Mouse (Mus musculus) left cerebral cortex, postnatal 14 days (tissue): Measurements from ENCODE around the gene Phlda1. TPM values are rescaled to one million over a fixed set of nuclear protein-coding genes. Genes with fewer than 3 reads are reported as not detected.

Experiments
- DNase-seq, 2 experiments: peaks; one replicate each; pipeline ENCODE4 v3.0.0; 2021 to 2022; ENCODE audit warnings: low spot score in 2 of 2, mixed read lengths in 1 of 2
- intact Hi-C: fragments of 180-260 bp; cut with DNase I; formaldehyde crosslinking; loops from one replicate; pipeline ENCODE4 v1.15.1; 2025
- total RNA-seq, 2 experiments: library from RNA; stranded (reverse); gene quantifications; 2 replicates each; pipeline ENCODE4 v1.2.3; 2021

Gene Phlda1
- total RNA-seq, 2 experiments from 2014 or later, result 31.6 to 32.5 TPM

GRCm38 (mm10) chr10:111519620-111520370, 13.7 kb downstream of the Phlda1 start:
- no peak for DNase-seq
- intact Hi-C loops, result no loop called here

DNA sequence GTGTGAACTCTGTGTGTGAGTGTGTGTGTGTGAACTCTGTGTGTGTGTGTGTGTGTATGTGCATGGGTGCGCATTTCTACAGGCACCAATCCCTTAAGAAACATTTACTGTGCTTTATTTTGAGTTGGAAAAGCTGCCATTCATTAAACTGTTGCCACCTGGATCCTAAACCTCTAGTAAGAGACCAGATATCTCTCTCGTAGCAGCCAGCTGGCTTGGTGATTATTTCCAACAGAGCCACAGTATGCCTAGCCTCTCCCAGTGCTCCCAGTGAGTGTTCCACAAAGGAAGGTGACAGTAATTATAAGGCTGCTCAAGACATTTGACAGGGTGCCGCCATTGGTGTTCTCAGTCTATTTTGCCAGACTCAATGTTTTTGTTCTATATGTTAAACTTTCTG, 14.5 kb downstream of the Phlda1 start:
- intact Hi-C loops, result no loop called here
- no peak for DNase-seq

- no peak for DNase-seq
- intact Hi-C loops, result no loop called here
These were observed 15.6 kb downstream of the Phlda1 start for GRCm38 (mm10) chr10:111521636-111522035.

GRCm38 (mm10) chr10:111522230-111522629, 16.1 kb downstream of the Phlda1 start:
- DNase-seq, result no peak
- intact Hi-C loops, result no loop called here

- no peak for DNase-seq
- intact Hi-C loops, result no loop called here
These were observed 17.8 kb downstream of the Phlda1 start for GRCm38 (mm10) chr10:111523894-111524293.

GRCm38 (mm10) chr10:111527057-111527456, 21.0 kb downstream of the Phlda1 start:
- intact Hi-C loops, result no loop called here
- DNase-seq, result peak in 1 of 2 experiments; percentile 41

GRCm38 (mm10) chr10:111527613-111528012, 21.5 kb downstream of the Phlda1 start:
- intact Hi-C loops, result no loop called here
- no peak for DNase-seq

GRCm38 (mm10) chr10:111528283-111528682, 22.2 kb downstream of the Phlda1 start:
- intact Hi-C loops, result no loop called here
- no peak for DNase-seq

GRCm38 (mm10) chr10:111530398-111530797, 24.3 kb downstream of the Phlda1 start:
- no peak for DNase-seq
- intact Hi-C loops, result no loop called here

DNA sequence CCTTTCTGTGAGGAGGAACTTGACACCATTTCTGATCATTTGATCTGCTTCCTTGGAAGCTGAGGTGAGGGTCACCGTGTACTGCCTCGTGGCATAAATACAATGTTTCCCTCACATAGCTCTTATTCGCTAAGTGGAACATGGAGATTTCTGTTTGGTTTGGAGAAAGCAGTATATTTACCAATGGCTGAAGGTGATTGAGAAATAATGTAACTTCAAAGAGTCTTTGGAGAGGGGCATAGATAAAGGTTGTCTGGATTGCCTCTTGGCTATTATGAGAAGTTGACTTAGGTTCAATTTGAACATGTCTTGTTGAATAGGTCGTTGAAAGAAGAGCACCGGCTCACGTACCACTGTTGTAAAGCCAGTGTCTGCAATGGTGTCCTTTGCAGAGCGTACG, 28.6 kb downstream of the Phlda1 start:
- no peak for DNase-seq
- intact Hi-C loops, result no loop called here

- intact Hi-C loops, result no loop called here
- DNase-seq, result no peak
These were observed 31.3 kb downstream of the Phlda1 start for GRCm38 (mm10) chr10:111537410-111537809.

DNA sequence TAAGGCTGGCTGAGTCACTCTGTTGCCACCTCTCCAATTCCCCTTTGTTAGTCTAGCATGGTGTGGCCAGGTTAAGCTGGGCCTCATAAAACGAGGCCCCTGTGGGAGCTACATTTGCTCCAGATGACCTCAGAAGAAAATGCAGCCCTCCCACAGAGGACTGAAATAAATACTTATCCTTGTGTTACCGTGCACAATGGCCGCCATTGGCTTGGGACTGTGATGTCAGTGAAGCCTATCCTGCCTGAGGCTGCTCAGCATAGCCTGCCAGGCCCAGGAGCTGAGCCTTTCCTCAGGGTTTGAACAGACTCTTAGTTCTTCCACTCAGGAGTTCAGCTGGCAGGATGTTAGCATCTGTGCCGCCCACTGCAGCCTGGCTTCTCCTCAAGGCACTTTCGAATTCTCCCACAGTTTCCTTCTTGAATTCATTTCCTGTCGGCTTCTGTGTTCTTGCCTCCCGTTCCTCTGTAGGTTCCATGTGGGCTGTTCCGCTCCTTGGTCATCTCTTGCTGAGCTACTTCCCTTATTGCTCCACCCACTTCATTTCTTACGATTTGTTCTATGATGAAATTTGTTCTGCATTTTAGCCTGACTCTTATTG, 33.7 kb downstream of the Phlda1 start:
- peak; percentile 70 to 79 for DNase-seq
- intact Hi-C loops, result no loop called here

DNA sequence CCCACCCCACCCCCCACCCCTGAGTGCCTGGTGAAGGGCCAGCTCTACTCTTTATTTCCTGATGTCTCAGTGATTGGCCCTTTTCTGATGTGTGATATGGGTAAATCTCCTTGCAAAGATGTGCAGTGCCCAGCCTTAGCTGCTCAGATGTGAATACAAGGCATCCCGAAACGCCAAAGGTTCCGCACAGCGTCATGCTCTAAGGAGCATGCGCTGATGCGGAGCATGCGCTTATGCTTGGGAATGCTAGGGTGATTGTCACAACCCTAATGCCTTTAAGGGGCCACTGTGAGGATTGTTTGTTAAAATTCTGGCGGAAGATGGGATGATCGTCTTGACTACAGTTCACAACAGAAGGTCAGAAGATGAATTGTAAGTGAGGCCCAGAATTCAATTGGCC, 34.6 kb downstream of the Phlda1 start:
- DNase-seq, result no peak
- intact Hi-C loops, result no loop called here

DNA sequence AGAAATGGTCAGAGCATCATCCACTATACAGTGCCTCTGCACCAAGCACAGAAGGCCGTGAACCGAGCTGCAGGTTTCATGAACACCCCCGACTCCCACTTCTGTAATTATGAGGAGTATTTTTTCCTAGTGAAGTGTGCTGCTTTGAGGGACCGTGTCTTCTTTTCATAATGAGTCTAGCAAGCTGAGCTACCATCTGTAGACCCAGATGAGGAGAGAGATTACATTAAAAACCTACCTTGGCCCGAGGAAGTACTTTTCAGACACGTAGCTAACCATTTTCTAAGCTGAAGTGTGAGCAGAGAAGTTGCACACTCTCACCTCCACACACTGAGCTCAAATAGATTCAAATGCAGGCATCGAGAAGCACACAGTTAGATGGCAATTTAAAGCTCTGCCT, 37.0 kb downstream of the Phlda1 start:
- peak in 1 of 2 experiments; percentile 12 for DNase-seq
- intact Hi-C loops, result no loop called here

GRCm38 (mm10) chr10:111543781-111544260, 37.7 kb downstream of the Phlda1 start:
- intact Hi-C loops, result no loop called here

GRCm38 (mm10) chr10:111544311-111544710, 38.2 kb downstream of the Phlda1 start:
- DNase-seq, result no peak

More at GRCm38 (mm10) chr10:111543781-111544260, 37.7 kb downstream of the Phlda1 start:
- peak in 1 of 2 experiments; percentile 13 for DNase-seq

DNA sequence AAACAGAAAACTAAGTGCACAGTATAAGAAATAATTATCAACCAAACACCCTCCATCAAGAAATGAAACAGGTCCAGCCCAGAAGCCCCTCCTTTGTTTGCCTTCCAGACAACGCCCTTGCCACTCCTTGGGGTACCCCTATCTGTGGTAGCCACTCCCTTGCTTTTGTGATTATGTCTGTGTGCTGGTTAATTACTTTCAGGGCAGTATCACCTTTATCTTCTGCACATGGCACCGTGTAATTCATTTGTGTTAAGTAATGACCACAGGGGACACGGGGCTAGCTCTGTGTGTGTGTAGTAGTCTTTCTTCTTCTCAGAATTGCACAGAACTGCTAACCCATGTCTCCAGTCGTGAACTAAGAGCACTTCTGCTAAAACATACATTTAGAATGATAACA, 39.6 kb downstream of the Phlda1 start:
- no peak for DNase-seq
- intact Hi-C loops, result no loop called here

More at GRCm38 (mm10) chr10:111544311-111544710, 38.2 kb downstream of the Phlda1 start:
- intact Hi-C loops, result no loop called here

- intact Hi-C loops, result no loop called here
- peak; percentile 34 to 49 for DNase-seq
These were observed 41.8 kb downstream of the Phlda1 start for GRCm38 (mm10) chr10:111547881-111548372.

- intact Hi-C loops, result no loop called here
- DNase-seq, result no peak
These were observed 44.1 kb downstream of the Phlda1 start for GRCm38 (mm10) chr10:111550075-111550695.

- no peak for DNase-seq
- intact Hi-C loops, result no loop called here
These were observed 47.6 kb downstream of the Phlda1 start for GRCm38 (mm10) chr10:111553695-111554094.
